Mouse (Mus musculus) midbrain, postnatal 0 days (tissue): ENCODE measurements at regions not wholly inside any gene's neighbourhood (a gene's known extent, or its start where the extent isn't known, plus 50 kb on each side); places are given as distances from the start of the nearest gene placed in this dataset.

Source experiments
- ATAC-seq: fragments of 200-750 bp; cut with Nextera tagmentation; 2 replicates; pipeline ENCODE4 v1.8.0; 2017; ENCODE audit warnings: moderate number of reproducible peaks, mild to moderate bottlenecking, moderate TSS enrichment, moderate library complexity; ENCODE audit not compliant: low FRiP score
- DNase-seq: peaks from one replicate; pipeline ENCODE4 v3.0.0-alpha.2; 2015; ENCODE audit warnings: low spot score
- H3K27ac ChIP-seq: fragments of 300-500 bp; sonication (generic); 2 replicates; pipeline ENCODE4 v1.5.1; 2014; ENCODE audit warnings: low read depth, mild to moderate bottlenecking, low read length, mixed read lengths
- H3K27me3 ChIP-seq: fragments of 300-500 bp; sonication (generic); 2 replicates; pipeline ENCODE4 v1.6.1; 2014; ENCODE audit warnings: low read length, control low read depth, mixed read lengths; ENCODE audit not compliant: insufficient read depth
- H3K36me3 ChIP-seq: fragments of 300-500 bp; sonication (generic); 2 replicates; pipeline ENCODE4 v1.6.1; 2014; ENCODE audit warnings: low read length, control low read depth, mixed read lengths; ENCODE audit not compliant: insufficient read depth
- H3K4me1 ChIP-seq: fragments of 300-500 bp; sonication (generic); 2 replicates; pipeline ENCODE4 v1.6.1; 2014; ENCODE audit warnings: mild to moderate bottlenecking, control low read depth, antibody characterized with exemption, low read length, mixed read lengths; ENCODE audit not compliant: insufficient read depth
- H3K4me2 ChIP-seq: fragments of 300-500 bp; sonication (generic); 2 replicates; pipeline ENCODE4 v1.6.1; 2014; ENCODE audit warnings: low read depth, mild to moderate bottlenecking, low read length, mixed read lengths; ENCODE audit not compliant: poor library complexity, severe bottlenecking
- H3K4me3 ChIP-seq: fragments of 300-500 bp; sonication (generic); 2 replicates; pipeline ENCODE4 v1.5.1; 2014; ENCODE audit warnings: low read depth, mild to moderate bottlenecking, low read length, moderate library complexity
- H3K9ac ChIP-seq: fragments of 300-500 bp; sonication (generic); replicated peaks from 2 replicates; pipeline ENCODE4 v1.6.1; 2014; ENCODE audit warnings: mild to moderate bottlenecking, low read length, moderate library complexity, mixed read lengths; ENCODE audit not compliant: poor library complexity, severe bottlenecking
- H3K9me3 ChIP-seq: fragments of 300-500 bp; sonication (generic); 2 replicates; pipeline ENCODE4 v1.6.1; 2016; ENCODE audit warnings: low read length, control low read depth
- CTCF ChIP-seq: IDR thresholded peaks from 2 replicates; pipeline ENCODE4 v1.5.1; 2016; ENCODE audit warnings: antibody characterized with exemption, mild to moderate bottlenecking
- WGBS: fragments of 180-500 bp; shearing (Covaris S2); extraction: QIAGEN DNeasy Blood & Tissue Kit; methylation state at CpG from one replicate; pipeline ENCODE4 v1.1.7; 2014; 5-methylcytosine and 5-hydroxymethylcytosine counted together

DNA sequence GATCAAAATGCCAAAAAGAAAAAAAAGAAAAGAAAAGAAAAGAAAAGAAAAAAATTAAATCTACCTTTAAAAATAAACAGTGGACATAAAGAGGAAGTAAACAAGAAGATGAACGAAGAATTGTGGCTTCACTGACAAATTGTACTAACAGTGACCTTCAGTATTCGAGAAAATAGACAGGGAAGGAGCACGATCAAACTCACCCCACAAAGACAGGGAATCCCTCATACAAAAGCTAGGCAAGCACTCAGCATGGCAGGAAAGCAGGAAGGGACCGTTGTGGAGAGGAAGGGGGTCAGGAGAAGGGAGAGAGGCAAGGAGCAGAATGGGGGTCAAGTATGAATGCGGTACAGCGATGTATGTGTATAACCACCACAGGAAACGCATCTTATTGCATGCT, 74.6 kb upstream of the Cnot2 start:
- ATAC-seq (no peak), DNase-seq (no peak)
- Histone ChIP-seq H3K36me3 (no peaks in the 10 kb centered on the region), H3K9ac (no peak overlapping the region), H3K9me3 (no peaks in the 10 kb centered on the region), H3K27me3 (no peaks in the 10 kb centered on the region), H3K4me1 (no peaks in the 10 kb centered on the region), H3K27ac (no peak overlapping the region), H3K4me3 (no peak overlapping the region), H3K4me2 (no peak overlapping the region)
- TF ChIP-seq CTCF = no peak
- 54% methylated on average over 7 of the region's 7 CpGs for WGBS

DNA sequence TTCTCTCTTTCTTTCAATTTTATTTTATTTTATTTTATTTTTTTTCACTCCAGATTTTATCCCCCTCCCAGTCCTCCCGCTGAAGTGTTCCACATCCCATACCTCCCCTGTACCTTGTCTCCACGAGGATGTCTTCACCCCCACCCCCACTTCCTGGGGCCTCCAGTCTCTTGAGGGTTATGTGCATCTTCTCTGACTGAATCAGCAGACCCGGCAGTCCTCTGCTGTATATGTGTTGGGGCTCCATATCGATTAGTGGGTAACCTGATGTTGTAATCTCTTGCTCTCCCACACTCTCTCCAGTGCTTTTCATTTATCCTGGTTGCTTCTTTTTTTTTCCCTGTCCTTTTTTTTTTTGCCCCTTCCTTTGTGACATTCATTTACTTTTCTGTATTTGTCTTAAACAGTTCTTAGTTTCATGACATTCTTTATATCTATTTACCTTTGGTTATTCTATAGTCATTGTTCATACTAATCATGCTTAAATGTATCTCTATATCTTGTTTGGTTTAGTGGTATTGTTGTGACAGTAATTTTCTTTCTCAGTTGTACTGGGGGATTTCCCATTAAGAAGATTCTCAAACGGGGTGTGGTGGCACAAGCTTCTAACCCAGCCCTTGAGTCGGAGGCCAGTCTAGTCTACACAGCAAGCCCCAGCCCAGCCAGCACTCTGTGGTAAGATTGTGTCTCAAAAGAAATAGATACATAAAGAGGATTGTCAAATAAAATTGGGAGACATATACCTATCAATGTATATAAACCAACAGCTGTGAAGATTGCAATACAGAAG, 73.9 kb upstream of the Cnot2 start:
- DNase-seq = no peak
- no peak overlapping the region for H3K4me3 ChIP-seq
- 81% methylated on average over 6 of the region's 6 CpGs for WGBS
- H3K27ac ChIP-seq = no peak overlapping the region
- H3K9ac ChIP-seq = no peak overlapping the region
- H3K36me3 ChIP-seq = no peaks in the 10 kb centered on the region
- H3K4me2 ChIP-seq = no peak overlapping the region
- no peak for TF ChIP-seq CTCF
- ATAC-seq = no peak
- no peaks in the 10 kb centered on the region for H3K9me3 ChIP-seq
- H3K4me1 ChIP-seq = no peaks in the 10 kb centered on the region
- no peaks in the 10 kb centered on the region for H3K27me3 ChIP-seq

DNA sequence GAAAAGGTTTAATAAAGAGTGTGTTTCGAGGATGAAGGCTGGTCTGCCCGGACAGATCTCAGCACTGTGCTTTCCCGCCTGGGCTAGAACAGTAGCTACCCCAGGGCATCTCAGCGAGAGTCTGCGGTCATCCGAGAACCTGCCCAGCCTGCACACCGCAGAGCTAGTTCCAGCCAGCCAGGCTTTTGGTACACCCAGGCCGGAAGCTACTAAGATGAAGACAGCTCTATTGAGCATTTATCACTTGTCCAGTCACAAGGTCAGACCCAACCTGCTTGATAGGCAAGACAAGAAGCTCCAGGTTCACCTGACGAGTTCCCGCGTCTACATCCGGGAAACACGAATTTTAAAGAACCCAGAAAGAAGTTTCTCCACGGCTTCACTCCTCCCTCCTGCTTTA, 72.8 kb upstream of the Cnot2 start:
- Histone ChIP-seq H3K9ac (no peak overlapping the region), H3K27me3 (no peaks in the 10 kb centered on the region), H3K4me1 (no peaks in the 10 kb centered on the region), H3K27ac (no peak overlapping the region), H3K4me2 (no peak overlapping the region), H3K9me3 (no peaks in the 10 kb centered on the region), H3K4me3 (no peak overlapping the region), H3K36me3 (no peaks in the 10 kb centered on the region)
- ATAC-seq = no peak
- no peak for DNase-seq
- no peak for TF ChIP-seq CTCF
- WGBS = 95% methylated on average over 14 of the region's 14 CpGs

DNA sequence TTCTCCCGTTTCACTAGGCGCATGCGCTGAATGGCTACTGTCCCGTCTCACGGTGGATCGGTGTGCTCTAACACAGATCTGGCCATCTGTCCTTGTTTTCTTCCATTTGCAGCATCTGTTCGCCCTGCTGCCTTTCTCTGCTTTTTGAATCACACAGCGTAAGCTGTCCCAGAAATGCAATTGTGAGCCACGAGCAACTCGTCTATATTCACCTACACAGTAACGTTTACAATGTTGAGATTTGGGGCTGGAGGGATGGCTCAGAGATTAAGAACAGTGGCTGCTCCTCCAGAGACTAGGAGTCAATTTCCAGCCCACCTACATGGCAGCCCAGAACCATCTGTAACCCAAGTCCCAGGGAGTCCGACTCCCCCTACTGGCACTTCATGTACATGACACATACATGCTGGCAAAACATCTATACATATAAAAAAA, 72.2 kb upstream of the Cnot2 start:
- WGBS = 72% methylated on average over 12 of the region's 12 CpGs
- peak; percentile 72 for DNase-seq
- Histone ChIP-seq H3K9me3 (no peaks in the 10 kb centered on the region), H3K9ac (no peak overlapping the region), H3K36me3 (no peaks in the 10 kb centered on the region), H3K4me2 (no peak overlapping the region), H3K4me1 (no peaks in the 10 kb centered on the region), H3K27ac (no peak overlapping the region), H3K27me3 (no peaks in the 10 kb centered on the region), H3K4me3 (no peak overlapping the region)
- TF ChIP-seq CTCF = peak; percentile 43
- ATAC-seq = no peak

DNA sequence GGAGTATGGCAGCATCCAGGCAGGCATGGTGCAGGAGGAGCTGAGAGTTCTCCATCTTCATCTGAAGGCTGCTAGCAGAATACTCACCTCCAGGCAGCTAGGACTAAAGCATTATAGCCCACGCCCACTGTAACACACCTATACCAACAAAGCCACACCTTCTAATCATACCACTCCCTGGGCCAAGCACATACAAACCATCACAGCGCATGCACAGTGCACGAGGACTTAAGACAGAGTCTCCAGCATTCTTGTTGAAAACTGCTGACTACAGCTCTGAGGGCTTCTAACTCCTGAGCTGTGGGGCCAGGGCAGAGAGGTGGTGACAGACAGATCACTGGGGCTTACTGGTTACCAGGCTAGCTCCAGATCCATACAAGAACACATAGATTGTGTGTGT, 68.0 kb upstream of the Cnot2 start:
- DNase-seq (no peak), ATAC-seq (no peak)
- no peak overlapping the region for H3K9ac ChIP-seq
- no peak overlapping the region for H3K4me2 ChIP-seq
- no peaks in the 10 kb centered on the region for H3K36me3 ChIP-seq
- WGBS = 89% methylated on average over 3 of the region's 3 CpGs
- H3K27ac ChIP-seq = no peak overlapping the region
- no peaks in the 10 kb centered on the region for H3K4me1 ChIP-seq
- H3K27me3 ChIP-seq = no peaks in the 10 kb centered on the region
- no peak for TF ChIP-seq CTCF
- H3K4me3 ChIP-seq = no peak overlapping the region
- H3K9me3 ChIP-seq = no peaks in the 10 kb centered on the region

DNA sequence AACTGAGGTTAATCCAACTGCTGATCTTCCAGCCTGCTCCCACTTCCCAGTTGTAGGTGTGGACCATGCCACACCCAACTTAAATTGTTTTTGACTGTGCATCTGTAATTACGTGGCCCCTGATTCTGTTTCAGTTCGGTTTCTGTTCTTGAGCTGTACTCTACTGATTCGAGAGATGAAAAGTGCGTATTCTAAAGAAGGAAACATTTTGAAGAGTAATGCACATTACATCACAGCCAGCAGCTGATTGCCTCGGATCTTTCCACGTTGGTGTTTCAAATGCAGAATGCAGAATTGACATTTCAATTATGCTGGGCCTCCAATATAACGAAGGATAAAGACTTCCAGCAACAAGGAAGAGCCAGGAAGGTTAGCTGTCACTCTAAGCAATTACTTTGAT, 64.7 kb upstream of the Cnot2 start:
- H3K9ac ChIP-seq = no peak overlapping the region
- no peak overlapping the region for H3K4me3 ChIP-seq
- H3K4me2 ChIP-seq = no peak overlapping the region
- no peak overlapping the region for H3K27ac ChIP-seq
- H3K4me1 ChIP-seq = no peaks in the 10 kb centered on the region
- H3K9me3 ChIP-seq = no peaks in the 10 kb centered on the region
- H3K27me3 ChIP-seq = no peaks in the 10 kb centered on the region
- no peaks in the 10 kb centered on the region for H3K36me3 ChIP-seq
- WGBS = 65% methylated on average over 7 of the region's 7 CpGs
- no peak for TF ChIP-seq CTCF
- no peak for ATAC-seq
- DNase-seq = no peak
